Comparison of ENCODE assay signal across 8 mouse cellular contexts in the genomic region with DNA sequence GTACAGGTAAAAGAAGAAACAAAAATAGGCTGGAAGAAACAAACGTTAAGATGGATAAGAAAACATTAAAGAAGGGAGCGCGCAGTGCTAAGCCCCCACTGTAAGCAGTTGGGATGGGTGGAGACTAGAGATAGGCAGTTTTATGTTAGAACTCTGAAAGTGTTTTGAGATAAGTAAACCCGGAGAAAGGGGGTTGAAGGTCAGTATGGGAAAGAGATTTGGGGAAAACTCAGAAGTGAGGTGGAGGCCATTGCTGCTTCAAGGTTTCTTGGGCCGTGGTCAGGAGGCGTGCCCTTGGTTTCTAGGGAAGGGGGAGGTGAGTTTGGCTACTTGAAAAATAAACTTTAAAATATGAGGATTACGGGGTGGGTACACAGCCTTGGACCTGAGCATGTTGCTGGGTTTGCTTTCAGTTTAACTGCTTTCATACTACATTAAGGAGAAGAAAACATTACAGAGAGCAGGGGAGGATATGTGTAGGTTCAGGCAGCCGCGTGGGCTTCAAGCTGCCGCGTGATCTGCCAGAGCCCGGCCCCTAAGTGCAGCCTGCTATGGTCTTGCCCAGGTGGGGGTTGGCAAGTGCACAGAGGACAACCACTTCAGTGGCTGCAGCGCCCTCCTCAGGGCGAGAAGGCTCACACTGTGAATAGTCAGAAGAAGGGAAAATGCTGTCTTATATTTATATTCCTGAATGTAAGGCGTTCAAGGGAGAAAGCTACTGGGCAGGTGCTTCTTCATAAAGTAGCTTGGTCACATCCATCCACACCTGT. TPM values are rescaled to one million over a fixed set of nuclear protein-coding genes. Genes with fewer than 3 reads are reported as not detected.
DNase-seq lines count a peak whose midpoint lies in the region; ATAC-seq lines count a peak whose summit lies in the region.
"Had no signal": no experiment of that assay in that cellular context is flagged by ENCODE, and none has a peak within 500 bp of the region (broad histone marks: within the 10 kb centered on the region; RNA-seq: fewer than 3 reads in every experiment).

No protein-coding gene starts in this region.

- no peak overlapping the region for H3K4me3 ChIP-seq in liver, embryonic 13.5 days (replicated peaks)
- no peak overlapping the region for H3K4me3 ChIP-seq in stomach, embryonic 16.5 days (replicated peaks; ENCODE audit: low read length)

- peak; percentile 79 for ATAC-seq in frontal cortex, adult (ENCODE audit: low TSS enrichment)
- peak; percentile 71 for ATAC-seq in liver, embryonic 13.5 days (ENCODE audit: low read depth)
- 0 out of 2 replicates have a peak, but pooled peaks have one; percentile 17 for ATAC-seq in stomach, embryonic 16.5 days (ENCODE audit: insufficient read depth, low FRiP score)

- no peak overlapping the region for H3K27ac ChIP-seq in liver, embryonic 13.5 days
- H3K27ac ChIP-seq in stomach, embryonic 16.5 days (ENCODE audit: low read length): no peak overlapping the region

- peak overlapping the region; percentile 13; the same call in 1 of the 2 replicates for H3K4me2 ChIP-seq in liver, embryonic 13.5 days
- H3K4me2 ChIP-seq in stomach, embryonic 16.5 days (ENCODE audit: low read depth, low read length): no peak overlapping the region; the same call in 1 of the 2 replicates

- WGBS in liver, embryonic 13.5 days (ENCODE audit: insufficient replicate concordance): 35% methylated on average over 15 of the region's 15 CpGs
- 49% methylated on average over 15 of the region's 15 CpGs for WGBS in stomach, embryonic 16.5 days

- peak; percentile 70 for DNase-seq in ovary, adult 18-20 months (ENCODE audit: low spot score)
- no peak for DNase-seq in ovary, postnatal 10 days (ENCODE audit: low spot score)
- DNase-seq in liver, embryonic 13.5 days: peak; percentile 15
- DNase-seq in gastrocnemius, adult 8-10 months (ENCODE audit: low spot score in 2 of 2): no peak
- DNase-seq in gastrocnemius, postnatal 14 days: no peak

- H3K9ac ChIP-seq in liver, embryonic 13.5 days: no peak overlapping the region
- no peak overlapping the region for H3K9ac ChIP-seq in stomach, embryonic 16.5 days (ENCODE audit: low read length)

- H3K36me3 ChIP-seq in liver, embryonic 13.5 days: no peaks in the 10 kb centered on the region
- no peaks in the 10 kb centered on the region for H3K36me3 ChIP-seq in stomach, embryonic 16.5 days (ENCODE audit: control insufficient read depth, insufficient read depth, low read length)

- H3K27me3 ChIP-seq in liver, embryonic 13.5 days: no peaks in the 10 kb centered on the region
- no peaks in the 10 kb centered on the region for H3K27me3 ChIP-seq in stomach, embryonic 16.5 days (ENCODE audit: control insufficient read depth, insufficient read depth, low read length)

- intact Hi-C loops in gastrocnemius, postnatal 14 days (cut with DNase I; ENCODE audit: low total_unique reads): no loop called here

- H3K9me3 ChIP-seq in liver, embryonic 13.5 days (replicated peaks): no peaks in the 10 kb centered on the region
- no peaks in the 10 kb centered on the region for H3K9me3 ChIP-seq in stomach, embryonic 16.5 days (replicated peaks; ENCODE audit: control insufficient read depth, low read length)

- H3K4me1 ChIP-seq in liver, embryonic 13.5 days (replicated peaks): peaks cover 17% of the 10 kb centered on the region
- H3K4me1 ChIP-seq in stomach, embryonic 16.5 days (ENCODE audit: control insufficient read depth, insufficient read depth, low read length): no peaks in the 10 kb centered on the region; the same call in 1 of the 2 replicates

RNA-seq across cellular contexts. Expression of gene 4930562C15Rik, which starts 3.4 kb away (rescaled TPM):
- not detected in 2 replicates for polyA plus RNA-seq in liver, embryonic 13.5 days (2015; fragmentation: Nextera tagmentation; extraction: Ambion mirVana)
- 0.27 and 0.47 TPM in 2 replicates for polyA plus RNA-seq in stomach, embryonic 16.5 days (2015; fragmentation: Nextera tagmentation; extraction: Ambion mirVana)
- total RNA-seq in gastrocnemius, adult 8-10 months (2022): not detected
- total RNA-seq in gastrocnemius, postnatal 14 days (2021): not detected
- total RNA-seq: layer of hippocampus, postnatal 36 days had no signal

RNA-seq across cellular contexts. Expression of gene Cdip1, which starts 41.7 kb away (rescaled TPM):
- polyA plus RNA-seq in liver, embryonic 13.5 days (2015; fragmentation: Nextera tagmentation; extraction: Ambion mirVana): 16.7 and 17.9 TPM in 2 replicates
- 75.8 and 82.0 TPM in 2 replicates for polyA plus RNA-seq in stomach, embryonic 16.5 days (2015; fragmentation: Nextera tagmentation; extraction: Ambion mirVana)
- total RNA-seq in gastrocnemius, adult 8-10 months (2022): 10 to 100 TPM; 68.2 to 77.8 (median 71.6) TPM
- total RNA-seq in gastrocnemius, postnatal 14 days (2021): 10 to 100 TPM; 61.9 to 62.7 TPM

RNA-seq across cellular contexts. Expression of gene Ubald1, which starts 48.3 kb away (rescaled TPM):
- polyA plus RNA-seq in liver, embryonic 13.5 days (2015; fragmentation: Nextera tagmentation; extraction: Ambion mirVana): 12.3 and 13.3 TPM in 2 replicates
- 31.5 and 36.3 TPM in 2 replicates for polyA plus RNA-seq in stomach, embryonic 16.5 days (2015; fragmentation: Nextera tagmentation; extraction: Ambion mirVana)
- total RNA-seq in gastrocnemius, adult 8-10 months (2022): 10 to 100 TPM; 28.6 to 40.8 (median 34.3) TPM
- total RNA-seq in gastrocnemius, postnatal 14 days (2021): 10 to 100 TPM; 25.2 to 26.1 TPM

RNA-seq across cellular contexts. Expression of gene Mgrn1, which starts 54.2 kb away (rescaled TPM):
- polyA plus RNA-seq in liver, embryonic 13.5 days (2015; fragmentation: Nextera tagmentation; extraction: Ambion mirVana): 22.6 and 24.5 TPM in 2 replicates
- 81.1 and 87.7 TPM in 2 replicates for polyA plus RNA-seq in stomach, embryonic 16.5 days (2015; fragmentation: Nextera tagmentation; extraction: Ambion mirVana)
- 10 to 100 TPM; 52.1 to 66.7 (median 55.3) TPM for total RNA-seq in gastrocnemius, adult 8-10 months (2022)
- 10 to 100 TPM; 46.7 to 51.9 TPM for total RNA-seq in gastrocnemius, postnatal 14 days (2021)

Comparison
In these comparisons a context has a peak if more than half of its experiments do, and no peak if none do; other contexts are left out.
1. DNase-seq: peak in ovary, adult 18-20 months (single experiment) and liver, embryonic 13.5 days (single experiment); none in ovary, postnatal 10 days (single experiment), gastrocnemius, adult 8-10 months (0 of 2) and gastrocnemius, postnatal 14 days (single experiment).
2. ATAC-seq: peak in every context shown above with its lines; median percentile 79 in frontal cortex, adult; 71 in liver, embryonic 13.5 days; 17 in stomach, embryonic 16.5 days.